Mouse (Mus musculus): ENCODE data around the gene 9830107B12Rik.

The 9830107B12Rik gene

GRCm38 (mm10) chr17:48094820-48095680 lies 51.0 kb downstream of the 9830107B12Rik start:
- no peak for DNase-seq (ENCODE audit: low spot score)

- no peak for DNase-seq (ENCODE audit: low spot score)
Observed at GRCm38 (mm10) chr17:48093286-48093817, 52.7 kb downstream of the 9830107B12Rik start.

GRCm38 (mm10) chr17:48090305-48090704 lies 55.8 kb downstream of the 9830107B12Rik start:
- no peak for DNase-seq (ENCODE audit: low spot score)

GRCm38 (mm10) chr17:48089446-48089845 lies 56.6 kb downstream of the 9830107B12Rik start:
- no peak for DNase-seq (ENCODE audit: low spot score)

GRCm38 (mm10) chr17:48089019-48089418 lies 57.0 kb downstream of the 9830107B12Rik start, which contains the start of gene 1700067P10Rik:
1700067P10Rik (plus strand) TSS chr17:48089319.
- DNase-seq (ENCODE audit: low spot score), result no peak

- no peak for DNase-seq (ENCODE audit: low spot score)
Observed at GRCm38 (mm10) chr17:48080626-48081025, 65.4 kb downstream of the 9830107B12Rik start.
